Mouse (Mus musculus) left cerebral cortex, adult 9 months (tissue): ENCODE measurements around the gene Fmo5.
A peak's percentile ranks its signal among the peaks of the same experiment; 100 is the strongest.

Experiments used
- DNase-seq, 2 experiments: peaks; one replicate each; pipeline ENCODE4 v3.0.0; 2022; ENCODE audit warnings: low spot score in 2 of 2

Gene Fmo5

GRCm38 (mm10) chr3:97681321-97682158 is 52.9 kb downstream of the Fmo5 start:
- peak in 1 of 2 experiments; percentile 81 for DNase-seq

DNA sequence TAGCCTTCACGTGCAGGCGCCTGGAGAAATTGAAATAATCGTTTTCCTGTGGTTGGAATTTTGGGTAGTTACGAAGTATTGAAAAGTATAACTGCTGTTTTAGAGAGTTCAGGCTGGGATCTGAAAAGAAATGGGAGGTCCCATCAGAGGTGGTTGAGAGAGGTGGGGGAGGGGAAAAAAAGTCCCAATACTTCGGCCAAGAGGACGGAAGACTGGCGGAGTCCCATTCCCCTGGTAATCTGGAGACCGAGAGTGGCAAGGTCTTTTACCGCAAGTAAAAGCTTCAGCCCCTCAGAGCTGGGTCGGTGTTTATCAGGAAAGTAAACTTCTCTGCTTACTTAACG is 53.5 kb downstream of the Fmo5 start:
- no peak for DNase-seq

GRCm38 (mm10) chr3:97682576-97682975 is 54.0 kb downstream of the Fmo5 start:
- DNase-seq = no peak

GRCm38 (mm10) chr3:97683560-97684195 is 55.1 kb downstream of the Fmo5 start:
- no peak for DNase-seq

- DNase-seq = no peak
Measured at GRCm38 (mm10) chr3:97686372-97687117, 57.9 kb downstream of the Fmo5 start.

DNA sequence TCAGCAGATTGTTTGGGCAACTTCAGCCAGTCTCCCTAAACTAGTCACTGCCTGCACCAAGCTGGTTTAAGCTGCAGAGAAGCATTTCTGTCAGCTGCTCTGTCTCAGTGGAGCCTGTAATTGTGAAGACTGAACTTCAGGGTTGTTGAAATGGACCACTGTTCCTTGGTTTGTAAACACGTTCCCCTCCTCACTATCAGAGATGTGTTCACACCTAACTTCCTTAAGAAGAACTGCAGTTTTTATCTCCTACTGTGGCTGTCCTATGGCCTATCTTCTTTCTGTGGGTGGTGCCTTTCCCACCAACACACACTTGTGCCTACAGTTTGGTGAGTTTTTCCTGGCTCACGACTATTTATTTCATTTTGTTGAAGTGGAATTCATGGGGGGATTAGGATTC is 60.7 kb downstream of the Fmo5 start:
- no peak for DNase-seq

- no peak for DNase-seq
Measured at GRCm38 (mm10) chr3:97690590-97690989, 62.0 kb downstream of the Fmo5 start.

- DNase-seq = peak in 1 of 2 experiments; percentile 54
Measured at GRCm38 (mm10) chr3:97691443-97692017, 62.9 kb downstream of the Fmo5 start.

GRCm38 (mm10) chr3:97693806-97694205 is 65.2 kb downstream of the Fmo5 start:
- DNase-seq = no peak

DNA sequence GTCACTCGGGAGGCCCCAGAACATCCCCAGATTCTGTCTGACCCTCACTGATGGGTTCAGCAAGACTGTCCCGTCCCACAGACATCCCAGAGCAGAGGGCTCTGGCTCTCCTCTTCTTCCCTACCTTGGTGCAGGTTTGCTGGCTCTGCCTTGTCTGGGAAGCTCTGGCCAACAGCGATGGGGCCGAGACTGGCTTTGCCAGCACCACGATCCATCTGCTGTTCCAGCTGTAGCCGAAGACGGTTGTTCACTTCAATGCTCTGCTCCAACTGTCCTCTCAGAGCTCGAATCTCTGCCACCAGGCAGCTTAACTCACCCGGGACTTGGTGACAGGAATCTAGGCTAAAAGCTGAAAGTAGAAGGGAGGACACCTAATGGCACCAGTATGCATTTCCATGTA is 68.3 kb downstream of the Fmo5 start:
- DNase-seq = no peak

DNA sequence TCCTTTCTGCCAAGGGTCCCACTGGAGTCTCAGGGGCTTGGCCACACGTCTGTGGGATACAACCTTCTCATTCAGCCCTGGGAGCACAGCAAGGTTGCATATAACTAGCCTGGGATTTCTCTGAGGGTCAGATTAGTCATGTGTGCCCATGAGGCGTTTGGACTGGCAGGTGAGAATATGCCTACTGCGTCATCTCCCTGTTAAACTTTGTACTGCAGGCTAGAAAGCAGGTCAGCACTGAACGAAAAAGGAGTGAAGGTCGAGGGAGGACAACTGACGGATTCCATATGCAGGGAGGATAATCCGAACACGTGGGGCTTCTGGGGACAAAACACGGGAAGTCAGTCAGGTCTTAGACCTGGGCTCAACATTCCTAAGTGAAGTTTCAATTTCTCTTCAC is 68.7 kb downstream of the Fmo5 start:
- no peak for DNase-seq

GRCm38 (mm10) chr3:97699061-97699460 is 70.5 kb downstream of the Fmo5 start:
- DNase-seq = no peak

- DNase-seq = no peak
Measured at GRCm38 (mm10) chr3:97701198-97701597, 72.6 kb downstream of the Fmo5 start.

- DNase-seq = no peak
Measured at GRCm38 (mm10) chr3:97702448-97703080, 74.0 kb downstream of the Fmo5 start.
